Mouse (Mus musculus) embryonic facial prominence, embryonic 11.5 days (tissue): ENCODE results near the gene Tmem236. TPM values are rescaled to one million over a fixed set of nuclear protein-coding genes. Genes with fewer than 3 reads are reported as not detected.
"Not testable (repeated sequence)": the region's sequence is repeated elsewhere in the genome, so short reads cannot be mapped to it uniquely, and the experiment has no call there.

Experiments
- ATAC-seq: fragments of 200-750 bp; cut with Nextera tagmentation; replicated peaks from 2 replicates; pipeline ENCODE4 v1.8.0; 2017; ENCODE audit warnings: low read depth; ENCODE audit not compliant: insufficient number of reproducible peaks, low FRiP score, low TSS enrichment
- DNase-seq: peaks from one replicate; pipeline ENCODE4 v3.0.0-alpha.2; 2015; ENCODE audit warnings: low spot score
- H3K27ac ChIP-seq: fragments of 300-500 bp; sonication (generic); replicated peaks from 2 replicates; pipeline ENCODE4 v1.5.1; 2014; ENCODE audit warnings: mild to moderate bottlenecking, low read depth, low read length, control low read depth
- H3K27me3 ChIP-seq: fragments of 300-500 bp; sonication (generic); 2 replicates; pipeline ENCODE4 v1.6.1; 2014; ENCODE audit warnings: mild to moderate bottlenecking, low read length, moderate library complexity, mixed read lengths; ENCODE audit not compliant: control insufficient read depth, insufficient read depth
- H3K36me3 ChIP-seq: fragments of 300-500 bp; sonication (generic); replicated peaks from 2 replicates; pipeline ENCODE4 v1.6.1; 2014; ENCODE audit warnings: low read depth, mild to moderate bottlenecking, low read length, moderate library complexity, mixed read lengths; ENCODE audit not compliant: control insufficient read depth, insufficient read depth
- H3K4me1 ChIP-seq: fragments of 300-500 bp; sonication (generic); 2 replicates; pipeline ENCODE4 v1.6.1; 2014; ENCODE audit warnings: low read length, mixed read lengths; ENCODE audit not compliant: control insufficient read depth, insufficient read depth
- H3K4me2 ChIP-seq: fragments of 300-500 bp; sonication (generic); 2 replicates; pipeline ENCODE4 v1.6.1; 2014; ENCODE audit warnings: low read depth, mild to moderate bottlenecking, control low read depth, low read length, moderate library complexity
- H3K4me3 ChIP-seq: fragments of 300-500 bp; sonication (generic); 2 replicates; pipeline ENCODE4 v1.5.1; 2014; ENCODE audit warnings: low read depth, low read length, control low read depth
- H3K9ac ChIP-seq: fragments of 300-500 bp; sonication (generic); replicated peaks from 2 replicates; pipeline ENCODE4 v1.6.1; 2014; ENCODE audit warnings: mild to moderate bottlenecking, control low read depth, low read length
- H3K9me3 ChIP-seq: fragments of 300-500 bp; sonication (generic); replicated peaks from 2 replicates; pipeline ENCODE4 v1.6.1; 2016; ENCODE audit warnings: mild to moderate bottlenecking, low read length, inconsistent platforms, mixed read lengths; ENCODE audit not compliant: control insufficient read depth
- WGBS: fragments of 180-500 bp; shearing (Covaris S2); extraction: QIAGEN DNeasy Blood & Tissue Kit; methylation state at CpG from one replicate; pipeline ENCODE4 v1.1.7; 2014; 5-methylcytosine and 5-hydroxymethylcytosine counted together
- polyA plus RNA-seq: library from polyadenylated mRNA; unstranded; fragments of >200 nt; fragmentation: Nextera tagmentation; extraction: Ambion mirVana; gene quantifications from 2 replicates; pipeline ENCODE4 v1.2.1, GENCODE M21; 2014

Gene Tmem236
- polyA plus RNA-seq, 1 experiment from 2014 or later: 0.06 TPM

- Histone ChIP-seq H3K27ac (no peak overlapping the region), H3K4me1 (no peaks in the 10 kb centered on the region), H3K9me3 (no peaks in the 10 kb centered on the region), H3K4me3 (no peak overlapping the region), H3K4me2 (no peak overlapping the region), H3K9ac (no peak overlapping the region), H3K36me3 (no peaks in the 10 kb centered on the region), H3K27me3 (no peaks in the 10 kb centered on the region)
- WGBS: 58% methylated on average over 2 of the region's 2 CpGs
- ATAC-seq: no peak
- no peak for DNase-seq
These were observed 25.3 kb downstream of the Tmem236 start for GRCm38 (mm10) chr2:14199621-14200020.

- H3K4me2 ChIP-seq, ATAC-seq, H3K4me1 ChIP-seq, H3K27me3 ChIP-seq, H3K27ac ChIP-seq, H3K36me3 ChIP-seq, H3K9ac ChIP-seq, H3K9me3 ChIP-seq, DNase-seq, H3K4me3 ChIP-seq: not testable (repeated sequence)
- no CpG with 5 or more reads among the region's 2 CpGs for WGBS
These were observed 26.6 kb downstream of the Tmem236 start for GRCm38 (mm10) chr2:14200879-14201445.

- no peaks in the 10 kb centered on the region for H3K36me3 ChIP-seq
- DNase-seq (no peak), ATAC-seq (no peak)
- no peaks in the 10 kb centered on the region for H3K4me1 ChIP-seq
- no peaks in the 10 kb centered on the region for H3K9me3 ChIP-seq
- no peak overlapping the region for H3K27ac ChIP-seq
- WGBS: 85% methylated on average over 1 of the region's 1 CpGs
- H3K4me2 ChIP-seq: no peak overlapping the region
- H3K9ac ChIP-seq: no peak overlapping the region
- H3K4me3 ChIP-seq: no peak overlapping the region
- no peaks in the 10 kb centered on the region for H3K27me3 ChIP-seq
These were observed 30.0 kb downstream of the Tmem236 start for GRCm38 (mm10) chr2:14204308-14204707.

- Histone ChIP-seq H3K27me3 (no peaks in the 10 kb centered on the region), H3K4me2 (no peak overlapping the region), H3K9ac (no peak overlapping the region), H3K27ac (no peak overlapping the region), H3K4me3 (no peak overlapping the region), H3K9me3 (no peaks in the 10 kb centered on the region), H3K4me1 (no peaks in the 10 kb centered on the region), H3K36me3 (no peaks in the 10 kb centered on the region)
- DNase-seq (no peak), ATAC-seq (no peak)
- 84% methylated on average over 4 of the region's 4 CpGs for WGBS
These were observed 32.5 kb downstream of the Tmem236 start for GRCm38 (mm10) chr2:14206798-14207197.

GRCm38 (mm10) chr2:14210731-14211130 is 36.4 kb downstream of the Tmem236 start:
- DNase-seq: no peak
- 87% methylated on average over 1 of the region's 1 CpGs for WGBS

GRCm38 (mm10) chr2:14211606-14212005 is 37.3 kb downstream of the Tmem236 start:
- Histone ChIP-seq H3K27me3 (no peaks in the 10 kb centered on the region), H3K36me3 (no peaks in the 10 kb centered on the region), H3K4me1 (no peaks in the 10 kb centered on the region), H3K4me3 (no peak overlapping the region), H3K9me3 (no peaks in the 10 kb centered on the region), H3K9ac (no peak overlapping the region), H3K27ac (no peak overlapping the region), H3K4me2 (no peak overlapping the region)
- DNase-seq: no peak
- ATAC-seq: no peak

More at GRCm38 (mm10) chr2:14210731-14211130, 36.4 kb downstream of the Tmem236 start:
- H3K27ac ChIP-seq: no peak overlapping the region
- H3K4me3 ChIP-seq: no peak overlapping the region
- no peaks in the 10 kb centered on the region for H3K27me3 ChIP-seq
- H3K9ac ChIP-seq: no peak overlapping the region
- no peaks in the 10 kb centered on the region for H3K36me3 ChIP-seq
- no peaks in the 10 kb centered on the region for H3K9me3 ChIP-seq
- H3K4me2 ChIP-seq: no peak overlapping the region
- ATAC-seq: no peak
- no peaks in the 10 kb centered on the region for H3K4me1 ChIP-seq

- Histone ChIP-seq H3K4me1 (no peaks in the 10 kb centered on the region), H3K9me3 (no peaks in the 10 kb centered on the region), H3K4me2 (no peak overlapping the region), H3K4me3 (no peak overlapping the region), H3K36me3 (no peaks in the 10 kb centered on the region), H3K27ac (no peak overlapping the region), H3K9ac (no peak overlapping the region), H3K27me3 (no peaks in the 10 kb centered on the region)
- DNase-seq (no peak), ATAC-seq (no peak)
- 48% methylated on average over 3 of the region's 3 CpGs for WGBS
These were observed 40.4 kb downstream of the Tmem236 start for GRCm38 (mm10) chr2:14214764-14215163.

GRCm38 (mm10) chr2:14216653-14217052 is 42.3 kb downstream of the Tmem236 start:
- H3K27me3 ChIP-seq: no peaks in the 10 kb centered on the region
- ATAC-seq: no peak
- H3K9ac ChIP-seq: no peak overlapping the region
- H3K9me3 ChIP-seq: no peaks in the 10 kb centered on the region
- H3K4me2 ChIP-seq: no peak overlapping the region
- no peaks in the 10 kb centered on the region for H3K4me1 ChIP-seq
- no peak overlapping the region for H3K4me3 ChIP-seq
- H3K27ac ChIP-seq: no peak overlapping the region
- no peaks in the 10 kb centered on the region for H3K36me3 ChIP-seq
- no peak for DNase-seq
- 80% methylated on average over 3 of the region's 3 CpGs for WGBS
